Mouse (Mus musculus): ENCODE results near the gene Slc9a3r1.

DNA sequence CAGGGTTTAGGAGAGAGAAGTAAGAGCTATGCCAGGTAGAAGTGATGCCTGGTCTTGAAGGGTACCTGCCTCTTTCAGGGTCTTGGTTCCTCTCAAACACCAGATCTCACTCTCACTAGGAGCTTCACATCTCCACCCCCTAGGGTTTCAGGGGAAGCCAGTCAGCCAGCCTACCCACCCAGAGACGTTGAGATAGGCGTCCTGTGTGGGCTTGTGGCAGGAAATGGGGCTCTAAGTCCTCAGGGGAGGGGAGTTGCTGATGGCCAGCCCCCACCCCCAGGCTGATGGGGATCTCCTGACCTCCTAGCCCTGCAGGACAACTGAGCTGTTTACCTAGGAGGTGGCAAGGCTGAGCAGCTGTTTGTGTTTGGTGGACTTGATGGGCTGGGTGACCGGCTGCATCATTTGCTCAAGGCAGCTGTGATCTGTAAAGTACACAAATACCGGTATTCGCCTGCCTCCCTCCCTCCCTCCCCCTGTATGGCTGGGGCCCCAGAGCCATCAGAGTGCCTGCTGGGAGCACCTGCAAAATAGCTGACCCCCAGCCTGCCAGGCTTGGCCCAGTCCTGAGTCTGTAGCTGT is 8.0 kb upstream of the Slc9a3r1 start:
- TF ChIP-seq GATA1 (IDR thresholded peaks at IDR 0.05; ENCODE audit: borderline replicate concordance, low read length) (no peak), FLI1 (IDR thresholded peaks at IDR 0.05; ENCODE audit: low read length) (no peak)
